Mouse (Mus musculus) cerebellum, adult 2 months (tissue): ENCODE results near the gene Arl16. TPM values are rescaled to one million over a fixed set of nuclear protein-coding genes. Genes with fewer than 3 reads are reported as not detected.

Experiments
- DNase-seq, 2 experiments: peaks; one replicate each; pipeline ENCODE4 v3.0.0; 2021
- H3K27ac ChIP-seq: fragments of 200-500 bp; 2 replicates; pipeline ENCODE4 v1.5.1; 2012; ENCODE audit warnings: low read length, control low read depth, inconsistent platforms; ENCODE audit not compliant: insufficient read depth
- H3K27me3 ChIP-seq: fragments of 200-500 bp; 2 replicates; pipeline ENCODE4 v1.6.1; 2012; ENCODE audit warnings: inconsistent platforms, mild to moderate bottlenecking, low read length, moderate library complexity; ENCODE audit not compliant: control insufficient read depth, insufficient read depth
- H3K4me1 ChIP-seq: fragments of 200-500 bp; 2 replicates; pipeline ENCODE4 v1.6.1; 2011; ENCODE audit warnings: low read length; ENCODE audit not compliant: control insufficient read depth, insufficient read depth
- H3K4me3 ChIP-seq: fragments of 200-500 bp; replicated peaks from 2 replicates; pipeline ENCODE3; 2011; ENCODE audit warnings: mild to moderate bottlenecking, low read depth, low read length, control low read depth; ENCODE audit not compliant: insufficient read depth
- CTCF ChIP-seq: fragments of 200-500 bp; IDR thresholded peaks from 2 replicates; pipeline ENCODE4 v1.5.1; 2011; ENCODE audit warnings: low read depth, mild to moderate bottlenecking, control low read depth, low read length, moderate library complexity, borderline replicate concordance; ENCODE audit not compliant: insufficient read depth
- POLR2A ChIP-seq: fragments of 200-500 bp; IDR thresholded peaks from 2 replicates; pipeline ENCODE4 v1.6.1; 2011; ENCODE audit warnings: low read length, control low read depth, borderline replicate concordance; ENCODE audit not compliant: insufficient read depth
- WGBS: fragments of 180-500 bp; shearing (Covaris S2); methylation state at CpG from one replicate; pipeline ENCODE4 v1.1.7; 2018; 5-methylcytosine and 5-hydroxymethylcytosine counted together
- polyA plus RNA-seq: library from polyadenylated mRNA; depleted of rRNA; stranded (reverse); fragments of >200 nt; gene quantifications from 2 replicates; pipeline ENCODE4 v1.2.3, GENCODE M21; 2012

Gene Arl16
- polyA plus RNA-seq, 1 experiment: 56.5 TPM

- TF ChIP-seq CTCF: no peak
- TF ChIP-seq POLR2A: no peak
- 84% methylated on average over 5 of the region's 5 CpGs for WGBS
- no peaks in the 10 kb centered on the region for H3K4me1 ChIP-seq
- no peak overlapping the region for H3K4me3 ChIP-seq
- H3K27me3 ChIP-seq: no peaks in the 10 kb centered on the region
- DNase-seq: no peak
- H3K27ac ChIP-seq: no peak overlapping the region
Measured at GRCm38 (mm10) chr11:120498891-120499290, 31.5 kb upstream of the Arl16 start.

- TF ChIP-seq CTCF (no peak), POLR2A (no peak)
- H3K27me3 ChIP-seq: no peaks in the 10 kb centered on the region
- H3K4me1 ChIP-seq: no peaks in the 10 kb centered on the region
- 88% methylated on average over 12 of the region's 12 CpGs for WGBS
- DNase-seq: no peak
- no peak overlapping the region for H3K27ac ChIP-seq
- no peak overlapping the region for H3K4me3 ChIP-seq
Measured at GRCm38 (mm10) chr11:120498226-120498625, 30.8 kb upstream of the Arl16 start.

GRCm38 (mm10) chr11:120497436-120497835, 30.0 kb upstream of the Arl16 start:
- WGBS: 88% methylated on average over 3 of the region's 3 CpGs
- Histone ChIP-seq H3K4me1 (no peaks in the 10 kb centered on the region; the same call in 1 of the 2 replicates), H3K27ac (no peak overlapping the region), H3K27me3 (no peaks in the 10 kb centered on the region), H3K4me3 (no peak overlapping the region)
- TF ChIP-seq POLR2A (no peak), CTCF (no peak)
- DNase-seq: no peak

DNA sequence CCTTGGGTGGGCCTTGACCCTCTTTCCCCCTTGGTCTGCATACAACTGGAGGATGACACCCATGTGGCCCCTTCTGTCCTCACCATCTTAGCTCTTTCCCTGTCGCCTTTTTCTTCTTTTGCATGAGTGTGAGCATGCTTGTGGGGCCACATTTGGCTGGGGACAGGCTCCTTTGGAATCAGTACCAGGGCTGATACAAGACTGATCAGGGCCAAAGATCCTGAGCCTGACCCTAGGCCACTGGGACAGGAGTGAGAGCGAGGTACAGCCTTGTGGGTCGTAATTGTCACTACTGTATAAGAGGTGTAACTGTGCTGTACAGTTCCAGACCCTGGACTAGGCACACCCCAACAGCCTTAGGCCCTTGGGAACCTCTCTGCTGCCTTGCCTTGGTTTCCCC, 26.5 kb upstream of the Arl16 start:
- 90% methylated on average over 3 of the region's 3 CpGs for WGBS
- H3K4me3 ChIP-seq: no peak overlapping the region
- DNase-seq: no peak
- H3K27ac ChIP-seq: no peak overlapping the region
- H3K4me1 ChIP-seq: peaks cover 13% of the 10 kb centered on the region
- H3K27me3 ChIP-seq: no peaks in the 10 kb centered on the region
- TF ChIP-seq POLR2A: no peak
- no peak for TF ChIP-seq CTCF

GRCm38 (mm10) chr11:120493351-120493750, 25.9 kb upstream of the Arl16 start:
- Histone ChIP-seq H3K4me3 (no peak overlapping the region), H3K27me3 (no peaks in the 10 kb centered on the region), H3K27ac (no peak overlapping the region), H3K4me1 (peaks cover 13% of the 10 kb centered on the region)
- 64% methylated on average over 3 of the region's 3 CpGs for WGBS
- DNase-seq: no peak
- no peak for TF ChIP-seq POLR2A
- no peak for TF ChIP-seq CTCF

GRCm38 (mm10) chr11:120492878-120493203, 25.4 kb upstream of the Arl16 start:
- Histone ChIP-seq H3K27me3 (no peaks in the 10 kb centered on the region), H3K27ac (no peak overlapping the region), H3K4me3 (no peak overlapping the region), H3K4me1 (peaks cover 13% of the 10 kb centered on the region)
- WGBS: 40% methylated on average over 3 of the region's 3 CpGs
- no peak for DNase-seq
- no peak for TF ChIP-seq POLR2A
- TF ChIP-seq CTCF: no peak

GRCm38 (mm10) chr11:120492024-120492877, 24.8 kb upstream of the Arl16 start:
- Histone ChIP-seq H3K27ac (no peak overlapping the region), H3K4me1 (peaks cover 13% of the 10 kb centered on the region), H3K4me3 (peak overlapping the region; percentile 83), H3K27me3 (no peaks in the 10 kb centered on the region)
- peak in 1 of 2 experiments; percentile 26 for DNase-seq
- WGBS: 1% methylated on average over 48 of the region's 48 CpGs
- no peak for TF ChIP-seq CTCF
- no peak for TF ChIP-seq POLR2A
